Mouse (Mus musculus) heart, postnatal 25 days (tissue): ENCODE data around the gene Hoxc9. TPM values are rescaled to one million over a fixed set of nuclear protein-coding genes. Genes with fewer than 3 reads are reported as not detected.

Experiments
- DNase-seq: peaks from one replicate; pipeline ENCODE4 v3.0.0; 2022; ENCODE audit warnings: low spot score
- intact Hi-C: fragments of 180-260 bp; cut with DNase I; formaldehyde crosslinking; loops from one replicate; pipeline ENCODE4 v1.15.1; 2025
- total RNA-seq, 2 experiments: library from RNA; stranded (reverse); gene quantifications; 2 replicates each; pipeline ENCODE4 v1.2.3; 2021

Gene Hoxc9
- total RNA-seq, 2 experiments from 2014 or later, result not detected

DNA sequence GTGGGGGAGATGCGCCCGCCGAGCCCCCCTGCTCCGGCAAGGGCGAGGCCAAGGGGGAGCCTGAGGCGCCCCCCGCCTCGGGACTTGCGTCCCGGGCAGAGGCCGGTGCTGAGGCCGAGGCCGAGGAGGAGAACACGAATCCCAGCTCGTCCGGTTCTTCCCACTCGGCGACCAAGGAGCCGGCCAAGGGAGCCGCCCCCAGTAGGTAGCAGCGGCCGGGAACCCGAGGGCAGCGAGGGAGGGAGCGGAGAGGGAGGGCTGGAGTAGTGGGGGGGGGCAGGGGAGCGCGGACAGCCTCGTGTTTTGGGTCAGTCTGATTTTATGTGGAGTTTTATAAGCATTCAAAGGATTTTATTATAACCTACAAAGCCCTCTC lies 21.2 kb upstream of the Hoxc9 start:
- intact Hi-C loops, result loop anchor here (10.0 kb wide), 1 partner anchor 260 kb away; no protein-coding TSS in a partner anchor
- DNase-seq, result no peak

DNA sequence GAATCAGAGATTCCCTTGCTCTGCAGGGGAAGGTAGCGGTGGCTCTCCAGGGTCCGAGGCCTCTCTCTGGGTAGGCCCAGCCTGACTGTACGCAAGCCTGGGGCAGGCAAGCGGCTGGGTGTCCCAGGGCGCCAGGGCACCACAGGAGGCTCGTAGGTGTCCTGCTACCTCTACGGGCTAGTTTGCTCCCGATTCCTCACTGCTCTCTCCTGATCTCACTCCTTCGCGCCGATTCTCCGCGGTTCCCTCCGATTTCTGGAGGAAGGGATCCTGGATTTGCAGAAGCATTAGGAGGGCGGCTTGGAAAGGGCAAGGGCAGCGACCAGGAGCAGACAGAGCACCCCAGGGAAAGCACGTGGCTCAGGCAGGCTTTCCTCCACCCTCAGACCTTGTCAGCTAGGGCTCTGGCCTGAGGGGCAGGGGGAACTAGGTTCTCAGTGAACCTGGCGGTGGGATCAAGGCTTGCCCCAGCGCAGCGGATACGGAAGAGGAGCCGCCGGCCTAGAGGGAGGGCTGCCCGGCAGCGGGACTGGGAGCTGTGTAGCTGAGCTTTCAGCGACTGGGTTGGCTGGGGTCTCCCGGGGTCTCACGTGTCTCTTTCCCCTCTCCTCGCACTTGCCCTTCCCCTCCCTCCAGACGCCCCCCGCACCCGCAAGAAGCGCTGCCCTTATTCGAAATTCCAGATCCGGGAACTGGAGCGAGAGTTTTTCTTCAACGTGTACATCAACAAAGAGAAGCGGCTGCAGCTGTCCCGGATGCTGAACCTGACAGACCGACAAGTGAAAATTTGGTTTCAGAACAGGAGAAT lies 20.2 kb upstream of the Hoxc9 start:
- DNase-seq, result no peak
- intact Hi-C loops, result loop anchor here (10.0 kb wide), 1 partner anchor 261 kb away; no protein-coding TSS in a partner anchor

DNA sequence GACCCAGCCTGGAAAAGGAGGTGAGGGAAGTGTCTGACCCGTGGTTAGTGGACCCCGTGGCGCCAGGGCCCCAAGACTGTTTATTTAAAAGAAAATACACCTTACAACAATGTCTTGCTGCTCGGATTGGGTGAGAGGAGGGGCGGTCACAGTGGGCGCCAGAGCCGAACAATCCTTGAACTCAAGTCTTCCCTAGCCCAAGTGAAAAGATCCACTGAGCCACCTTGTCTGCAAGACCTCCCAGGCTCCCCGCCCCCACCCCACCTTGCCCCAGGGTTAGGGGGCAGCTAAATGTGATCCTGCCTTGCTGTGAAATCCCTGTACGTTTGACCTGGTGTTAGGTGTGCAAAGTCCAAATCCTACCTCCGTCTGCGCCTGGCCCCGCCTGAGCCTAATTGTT lies 19.3 kb upstream of the Hoxc9 start:
- DNase-seq, result no peak
- intact Hi-C loops, result loop anchor here (10.0 kb wide), 1 partner anchor 262 kb away; no protein-coding TSS in a partner anchor

DNA sequence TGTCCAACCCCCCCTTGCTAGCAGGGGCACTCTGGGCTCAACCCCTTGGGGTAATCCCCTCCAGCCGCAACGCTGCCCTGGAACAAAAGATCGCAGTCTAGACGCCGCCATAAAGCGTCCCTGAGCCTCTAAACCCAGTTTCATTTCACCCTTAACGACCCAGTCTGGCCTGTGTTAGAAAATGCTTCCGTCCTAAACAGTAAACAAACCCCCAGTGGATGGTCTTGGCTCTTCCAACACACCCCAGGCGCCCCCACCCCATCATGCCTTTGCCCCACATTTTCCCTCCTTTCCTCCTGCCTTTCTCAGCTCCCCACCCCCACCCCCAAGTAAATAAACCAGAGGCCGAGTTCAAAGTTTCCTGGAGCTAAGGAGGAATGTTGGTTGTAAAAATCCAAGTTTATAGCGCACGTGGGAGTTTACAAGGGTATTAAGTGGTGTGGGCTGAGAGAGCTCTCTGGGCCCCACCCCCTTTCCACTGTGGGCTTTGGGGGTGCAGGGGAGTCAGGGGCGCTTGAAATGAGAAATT lies 16.5 kb upstream of the Hoxc9 start:
- intact Hi-C loops, result loop anchor here (10.0 kb wide), 1 partner anchor 265 kb away; no protein-coding TSS in a partner anchor

DNA sequence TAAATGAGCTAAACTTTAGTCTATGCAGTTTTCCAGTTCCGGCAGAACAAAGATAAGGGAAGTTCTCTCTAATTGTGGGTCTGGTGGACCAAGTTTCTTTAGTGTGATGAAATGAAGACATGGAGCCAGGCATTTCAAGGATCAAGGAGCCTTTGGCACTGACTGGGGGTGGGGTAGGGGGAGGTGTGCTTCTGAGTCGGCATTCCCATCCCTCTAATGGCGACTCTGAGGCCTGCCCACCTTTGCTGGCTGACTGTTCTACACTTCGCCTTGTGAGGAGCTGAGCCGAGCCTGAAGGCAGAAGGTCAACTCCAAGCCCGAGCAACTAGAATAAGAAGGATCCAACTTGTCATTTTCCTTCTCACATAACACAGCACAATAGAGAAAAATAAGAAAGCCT lies 14.5 kb upstream of the Hoxc9 start:
- intact Hi-C loops, result no loop called here
- no peak for DNase-seq

More for the DNA sequence above, 16.5 kb upstream of the Hoxc9 start:
- DNase-seq, result no peak

DNA sequence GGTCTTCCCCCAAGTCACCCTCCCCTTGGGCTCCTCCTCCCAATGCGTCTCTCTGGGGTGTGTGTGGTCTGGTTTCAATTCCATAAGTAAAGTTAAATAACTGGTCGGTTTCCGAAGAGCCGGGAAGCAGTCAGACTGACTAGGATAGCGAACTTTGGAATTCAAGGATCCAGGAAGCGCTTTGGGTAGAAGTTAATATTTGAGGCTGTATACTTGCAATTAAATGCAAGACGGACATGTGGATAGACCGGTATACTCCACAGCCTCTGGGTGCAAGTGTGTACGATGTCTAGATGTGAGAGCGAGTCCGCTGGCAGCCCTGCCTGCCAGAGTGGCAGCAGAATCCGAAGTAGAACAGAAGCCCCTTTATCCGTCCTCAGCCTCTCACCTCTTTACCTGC lies 13.7 kb upstream of the Hoxc9 start:
- intact Hi-C loops, result no loop called here
- no peak for DNase-seq

DNA sequence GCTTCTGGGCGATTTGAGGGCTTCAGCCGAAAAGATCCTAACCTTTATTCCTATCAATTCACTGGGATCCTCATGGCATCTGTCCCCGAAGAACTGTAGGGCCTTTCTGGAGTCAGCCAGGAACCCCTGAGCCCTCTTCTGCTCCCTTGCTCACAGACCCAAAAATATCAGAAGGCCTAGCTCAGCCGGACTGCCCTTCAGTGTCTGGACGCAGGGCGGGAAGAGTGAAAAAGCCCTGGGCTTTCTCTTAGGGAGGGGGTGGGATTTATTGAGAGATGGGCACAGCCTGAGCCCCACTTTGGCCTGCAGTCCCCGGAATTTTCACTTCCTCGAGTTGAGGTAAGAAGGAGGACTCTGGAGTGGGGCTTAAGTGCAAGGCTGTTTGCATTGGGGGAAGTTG lies 13.0 kb upstream of the Hoxc9 start:
- no peak for DNase-seq
- intact Hi-C loops, result no loop called here

DNA sequence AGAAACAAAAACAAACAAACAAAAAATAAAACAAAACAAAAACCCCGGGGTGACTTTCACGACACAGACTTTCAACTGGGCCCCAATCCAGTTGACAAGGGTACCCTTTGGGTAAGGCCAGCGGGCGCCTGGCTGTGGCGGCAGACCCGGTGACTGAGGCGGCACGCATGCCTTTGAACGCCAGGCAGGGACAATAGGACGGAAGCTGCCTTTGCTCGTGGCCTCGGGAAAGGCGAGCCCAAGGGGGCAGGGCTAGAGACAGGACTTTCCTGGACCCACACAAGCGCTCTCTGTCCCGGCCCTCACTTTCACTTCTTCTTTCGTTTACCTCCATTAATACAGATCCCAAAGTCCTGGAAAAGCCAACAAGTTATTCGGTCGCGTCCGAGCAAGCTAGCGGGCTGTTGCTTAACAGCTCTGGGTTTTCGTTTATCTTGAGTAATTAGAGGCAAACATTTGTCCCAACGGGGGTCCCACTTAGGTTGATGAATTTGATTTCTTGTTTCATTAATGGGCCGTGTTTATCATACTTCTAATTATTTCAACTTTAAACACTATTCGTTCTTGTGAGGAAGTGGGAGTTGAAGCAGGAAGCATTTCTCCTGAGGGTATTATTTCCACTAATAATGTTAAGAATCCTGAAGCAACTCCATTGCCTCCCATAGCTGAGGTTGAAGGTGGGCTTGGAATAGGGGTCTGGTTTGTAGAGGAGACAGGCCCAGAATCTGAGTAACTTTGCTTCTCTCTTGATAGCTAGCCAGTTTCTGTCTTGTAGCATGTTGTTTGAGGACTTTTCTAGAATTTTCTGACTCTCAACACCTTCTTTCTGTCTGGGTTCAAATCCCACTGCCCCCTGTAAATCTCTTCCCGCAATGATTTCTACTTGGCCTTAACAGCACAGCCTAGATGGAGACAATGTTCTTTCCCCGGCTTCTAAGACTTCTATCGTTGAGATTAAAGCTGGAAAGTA lies 12.3 kb upstream of the Hoxc9 start:
- intact Hi-C loops, result no loop called here
- no peak for DNase-seq

DNA sequence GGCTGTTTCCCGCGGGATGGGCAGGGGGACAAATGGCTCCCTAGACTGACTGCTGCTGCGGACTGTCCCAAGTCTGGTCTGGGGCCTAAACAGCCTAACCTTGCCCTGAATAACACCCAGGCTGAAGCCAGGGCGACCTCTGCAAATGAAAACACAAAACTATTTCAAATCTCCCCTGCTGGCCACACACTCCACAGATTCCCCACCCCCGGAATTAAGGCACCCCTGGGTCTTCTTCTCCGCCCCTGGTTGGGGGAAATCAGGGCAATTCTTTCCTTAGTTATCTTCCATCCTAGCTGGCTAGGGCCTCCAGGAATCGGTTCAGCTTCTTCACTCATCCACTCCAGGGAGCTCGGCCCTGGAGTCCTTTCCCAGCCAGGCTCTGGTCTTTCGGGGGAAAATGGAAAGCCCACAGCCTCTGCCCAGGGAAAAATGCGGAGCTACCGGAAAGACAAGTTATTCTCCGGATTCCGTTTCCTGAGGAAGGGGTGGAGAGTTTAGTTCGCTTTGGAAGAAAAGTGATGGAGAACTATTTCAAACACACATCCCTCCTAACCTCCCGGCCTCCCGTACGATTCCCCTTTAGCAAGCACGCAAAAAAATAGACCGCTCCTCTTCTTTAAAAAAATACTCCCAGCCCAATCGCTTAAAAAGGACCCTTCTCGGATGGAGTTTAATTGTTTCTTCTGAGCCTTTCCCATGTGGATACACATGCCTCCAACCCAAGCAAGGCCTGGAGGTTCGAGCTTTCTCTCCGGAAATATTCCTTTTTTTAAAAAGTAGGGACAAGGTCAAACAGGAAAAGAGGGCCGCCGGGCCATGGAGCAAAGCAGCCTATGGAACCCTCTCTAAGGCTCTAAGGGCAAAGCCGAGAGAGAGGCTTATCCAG lies 11.0 kb upstream of the Hoxc9 start:
- intact Hi-C loops, result no loop called here
- DNase-seq, result no peak

DNA sequence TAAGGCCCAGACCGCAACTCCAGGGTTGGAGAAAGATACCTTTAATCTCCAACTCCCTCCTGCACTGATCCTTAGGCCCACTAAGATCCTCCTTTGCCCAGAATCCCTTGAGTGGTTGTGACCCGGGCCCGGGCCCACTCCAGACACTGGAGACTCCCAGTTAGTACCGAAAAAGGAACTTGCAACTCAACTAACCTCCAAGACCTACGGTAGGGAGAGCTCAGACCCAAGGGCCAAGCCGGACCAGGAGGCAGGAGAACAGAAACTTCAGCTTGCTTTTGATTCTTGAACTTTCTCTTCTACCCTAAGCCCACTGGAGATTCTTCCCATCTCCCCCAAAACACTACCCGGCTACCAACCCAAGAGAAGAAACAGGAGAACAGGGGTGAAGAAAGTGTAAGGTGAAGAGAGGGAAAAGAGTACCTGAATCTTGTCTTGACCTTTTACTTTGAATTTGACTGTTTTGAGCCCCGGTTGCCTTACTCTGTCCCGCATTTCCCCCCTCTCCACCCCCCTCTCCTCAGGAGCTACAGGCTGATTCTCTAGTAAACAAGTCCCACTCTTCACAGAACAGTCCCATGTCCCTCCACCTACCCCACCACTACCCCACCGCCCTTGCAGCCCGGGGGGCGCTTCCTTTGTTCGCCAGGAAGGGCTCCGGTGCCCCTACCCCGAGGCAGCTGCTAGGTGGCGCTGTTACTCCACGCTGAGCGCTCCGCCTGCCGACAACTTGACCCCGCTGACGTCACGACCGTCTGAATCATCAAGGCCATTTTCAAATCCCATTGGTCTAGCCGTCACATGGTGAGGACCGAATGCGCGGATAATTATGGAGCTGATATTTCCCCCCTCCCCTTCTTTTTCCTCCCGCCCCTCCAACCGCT lies 10.1 kb upstream of the Hoxc9 start:
- intact Hi-C loops, result no loop called here
- no peak for DNase-seq

DNA sequence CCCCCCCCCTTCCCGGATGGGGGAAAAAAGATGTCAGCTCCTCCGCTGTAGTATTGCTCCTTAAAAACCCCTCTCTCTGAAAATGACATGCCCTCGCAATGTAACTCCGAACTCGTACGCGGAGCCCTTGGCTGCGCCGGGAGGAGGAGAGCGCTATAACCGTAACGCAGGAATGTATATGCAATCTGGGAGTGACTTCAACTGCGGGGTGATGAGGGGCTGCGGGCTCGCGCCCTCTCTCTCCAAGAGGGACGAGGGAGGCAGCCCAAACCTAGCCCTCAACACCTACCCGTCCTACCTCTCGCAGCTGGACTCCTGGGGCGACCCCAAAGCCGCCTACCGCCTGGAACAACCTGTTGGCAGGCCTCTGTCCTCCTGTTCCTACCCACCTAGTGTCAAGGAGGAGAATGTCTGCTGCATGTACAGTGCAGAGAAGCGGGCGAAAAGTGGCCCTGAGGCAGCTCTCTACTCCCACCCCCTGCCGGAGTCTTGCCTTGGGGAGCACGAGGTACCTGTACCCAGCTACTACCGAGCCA lies 9.4 kb upstream of the Hoxc9 start, which contains the start of gene Hoxc10:
Gene Hoxc10, plus strand, starts transcription at position 21 of the 536 bp plus-strand sequence.
- no peak for DNase-seq
- intact Hi-C loops, result no loop called here

DNA sequence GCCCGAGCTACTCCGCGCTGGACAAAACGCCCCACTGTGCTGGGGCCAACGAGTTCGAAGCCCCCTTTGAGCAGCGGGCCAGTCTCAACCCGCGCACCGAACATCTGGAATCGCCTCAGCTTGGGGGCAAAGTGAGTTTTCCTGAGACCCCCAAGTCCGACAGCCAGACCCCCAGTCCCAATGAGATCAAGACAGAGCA lies 9.0 kb upstream of the Hoxc9 start, which contains the start of gene Hoxc5:
Gene Hoxc5, plus strand, starts transcription at position 132 of the 199 bp plus-strand sequence.
- no peak for DNase-seq
- intact Hi-C loops, result no loop called here

DNA sequence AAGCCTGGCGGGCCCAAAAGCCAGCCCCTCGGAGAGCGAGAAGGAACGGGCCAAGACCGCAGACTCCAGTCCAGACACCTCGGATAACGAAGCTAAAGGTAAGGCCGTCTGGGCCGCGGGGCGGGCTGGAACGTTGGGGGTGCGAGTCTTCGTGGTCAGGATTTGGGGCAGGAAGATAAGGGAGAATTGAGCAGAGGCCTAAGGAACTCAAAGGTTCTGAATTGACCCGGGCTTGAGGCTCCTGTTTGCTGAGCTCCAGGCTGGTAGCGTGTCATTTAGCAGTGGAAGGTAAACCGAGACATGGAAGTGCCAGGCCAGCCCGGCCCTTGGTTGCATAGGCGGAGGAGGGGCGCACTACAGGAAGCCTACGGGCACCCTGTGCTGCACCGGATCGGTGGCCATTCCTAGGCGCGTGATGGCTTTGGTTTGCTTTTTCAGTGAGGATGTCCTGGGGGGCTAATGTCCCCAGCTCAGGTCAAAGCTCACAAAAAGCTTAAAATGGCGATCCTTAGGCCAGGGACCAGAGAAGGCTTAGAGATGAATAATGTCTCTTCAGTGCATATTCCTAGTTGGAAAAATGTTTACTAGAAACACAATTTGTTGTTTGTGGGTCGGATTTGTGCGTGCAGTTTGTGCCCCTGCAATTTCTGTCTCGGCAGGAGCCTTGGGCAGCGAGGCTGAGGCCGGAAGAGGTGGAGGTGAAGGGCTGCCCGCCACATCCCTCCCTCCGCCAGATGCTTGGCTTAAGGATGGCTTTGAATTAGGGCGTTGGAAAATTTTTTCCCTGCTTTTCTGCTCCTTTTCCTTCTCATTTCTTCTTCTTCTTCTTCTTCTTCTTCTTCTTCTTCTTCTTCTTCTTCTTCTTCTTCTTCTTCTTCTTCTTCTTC lies 8.5 kb upstream of the Hoxc9 start:
- no peak for DNase-seq
- intact Hi-C loops, result no loop called here

DNA sequence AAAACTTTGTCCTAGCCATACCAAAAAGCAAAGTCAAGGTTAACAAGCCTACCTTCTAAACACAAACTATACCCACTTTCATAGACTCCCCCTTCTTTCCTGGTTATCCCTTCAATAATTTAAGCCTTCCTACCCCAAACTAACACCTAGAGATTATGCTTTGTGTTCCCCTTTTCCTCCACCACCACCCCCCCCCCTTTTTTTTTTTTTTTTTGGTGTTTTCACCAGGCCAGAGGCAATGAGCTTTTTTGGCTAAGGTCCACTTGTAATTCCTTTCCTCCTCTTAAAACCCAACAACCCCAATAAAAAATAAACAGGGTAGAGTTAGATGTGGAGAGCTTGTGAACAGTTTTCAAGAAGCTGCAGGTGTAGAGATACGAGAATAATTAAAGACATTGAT lies 6.9 kb upstream of the Hoxc9 start:
- no peak for DNase-seq
- intact Hi-C loops, result no loop called here

DNA sequence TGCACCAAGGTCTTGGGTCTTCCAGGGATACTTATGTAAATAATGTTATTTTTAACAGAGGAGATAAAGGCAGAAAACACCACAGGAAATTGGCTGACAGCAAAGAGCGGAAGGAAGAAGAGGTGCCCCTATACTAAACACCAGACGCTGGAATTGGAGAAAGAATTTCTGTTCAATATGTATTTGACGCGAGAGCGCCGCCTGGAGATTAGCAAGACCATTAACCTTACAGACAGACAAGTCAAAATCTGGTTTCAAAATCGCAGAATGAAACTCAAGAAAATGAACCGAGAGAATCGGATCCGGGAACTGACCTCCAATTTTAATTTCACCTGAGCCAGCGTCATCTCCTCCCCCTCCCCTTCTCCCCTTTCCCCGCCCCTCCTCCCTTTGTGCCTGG lies 5.5 kb upstream of the Hoxc9 start:
- DNase-seq, result no peak
- intact Hi-C loops, result no loop called here

DNA sequence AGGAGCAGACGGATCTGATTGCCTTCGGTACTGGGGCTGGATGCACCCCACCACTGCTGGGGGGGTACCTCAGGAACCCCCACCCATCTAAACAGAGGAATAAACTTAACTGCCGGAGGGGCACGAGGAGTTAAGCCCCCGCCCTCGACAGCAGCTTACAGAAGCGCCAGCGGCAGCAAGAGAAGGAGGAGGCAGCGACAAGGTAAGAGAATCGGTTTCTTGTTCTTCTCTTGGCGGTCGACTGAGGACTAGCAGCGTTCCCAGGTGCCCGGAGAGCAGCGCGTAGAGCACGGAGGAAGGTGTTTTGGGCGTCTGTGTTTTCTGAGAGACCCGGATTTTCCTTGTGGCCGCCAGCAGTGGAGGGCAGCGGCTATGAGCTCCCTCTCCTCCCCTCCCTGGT lies 4.0 kb upstream of the Hoxc9 start:
- no peak for DNase-seq
- intact Hi-C loops, result no loop called here

DNA sequence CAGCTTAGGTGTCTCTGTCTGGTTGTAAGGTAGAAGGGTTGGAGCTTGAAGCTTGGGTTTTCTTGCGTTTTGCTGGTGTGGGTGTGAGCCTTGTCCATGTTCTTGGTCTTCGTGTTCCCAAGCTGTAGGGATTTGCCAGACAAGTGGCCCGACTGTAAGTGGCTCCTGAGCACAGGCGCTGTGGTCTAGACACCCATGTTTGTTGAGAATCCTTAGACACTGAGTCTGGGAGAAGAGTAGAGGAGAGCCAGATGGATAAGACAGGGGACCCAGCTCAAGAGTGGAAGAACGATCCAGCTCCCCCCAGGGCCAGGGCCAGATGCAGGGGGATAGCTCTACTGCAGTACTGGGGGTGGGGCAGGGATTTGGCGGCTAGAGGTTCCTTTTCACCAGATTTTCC lies 3.5 kb upstream of the Hoxc9 start:
- no peak for DNase-seq
- intact Hi-C loops, result no loop called here

DNA sequence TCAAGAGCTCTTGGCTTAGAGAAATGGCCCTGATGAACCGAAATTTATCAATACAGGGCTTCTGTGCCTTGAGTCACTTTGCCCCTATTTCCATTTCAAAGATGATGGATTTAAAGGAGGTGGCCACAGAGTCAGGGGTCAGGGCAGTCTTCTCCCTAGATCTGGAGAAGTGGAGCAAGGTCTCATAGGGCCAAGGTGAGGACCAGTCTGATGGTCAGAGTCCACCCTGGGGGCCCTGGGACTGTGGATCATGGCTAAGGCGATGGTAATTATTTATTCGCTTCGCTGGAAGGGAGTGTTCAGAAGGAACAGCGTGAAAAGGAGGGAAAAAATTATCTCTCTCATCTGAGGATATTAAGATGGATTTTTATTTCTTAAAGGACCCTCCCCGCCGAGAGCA lies 1.2 kb upstream of the Hoxc9 start:
- intact Hi-C loops, result no loop called here
- no peak for DNase-seq
